Mouse (Mus musculus): ENCODE results near the gene Uvrag. TPM values are rescaled to one million over a fixed set of nuclear protein-coding genes. Genes with fewer than 3 reads are reported as not detected.

Gene Uvrag
- total and polyA plus RNA-seq, 3 experiments: 13.1 to 29.9 (median 23.3) TPM

DNA sequence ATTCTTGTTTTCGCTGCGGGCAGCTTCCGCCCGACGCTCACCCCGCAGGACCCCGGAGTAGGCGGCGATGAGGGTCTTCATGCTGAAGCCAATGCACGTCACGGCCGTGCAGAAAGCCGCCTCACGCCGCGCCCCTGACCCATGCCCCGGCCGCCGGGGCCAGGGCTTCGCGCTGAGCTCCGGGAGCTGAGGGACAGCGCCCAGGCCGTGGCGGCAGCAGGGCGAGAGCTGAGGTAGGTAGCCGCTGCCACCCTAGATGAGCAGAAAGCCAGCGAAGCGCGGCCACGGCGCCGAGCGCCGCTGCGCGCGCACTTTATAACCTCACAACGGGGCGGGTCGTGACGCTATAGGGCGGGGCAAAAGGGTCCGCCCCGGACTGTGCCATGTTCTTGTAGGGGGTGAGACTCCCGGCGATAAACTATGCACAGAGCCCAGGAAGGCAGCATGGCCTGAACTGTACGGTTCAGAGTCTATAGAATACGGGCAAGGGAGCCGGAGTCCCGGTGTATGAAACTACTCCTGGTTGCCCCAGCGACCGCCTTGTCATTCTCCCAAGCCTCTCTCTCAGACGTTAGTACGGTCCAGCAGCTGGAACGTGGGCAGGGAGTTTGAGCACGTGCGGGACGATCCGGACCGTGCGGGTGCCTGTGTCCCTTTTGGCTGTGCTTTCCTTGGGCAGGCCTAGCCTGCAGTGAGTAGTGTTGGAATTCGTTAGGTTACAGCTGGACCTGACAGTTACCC lies 41.7 kb upstream of the Uvrag start, which contains the start of gene Dgat2:
Dgat2 (minus strand) TSS at position 288 of the 741 bp plus-strand sequence.
- Histone ChIP-seq H3K27me3 (ENCODE audit: insufficient read depth, low read length) (peaks cover 40% of the 10 kb centered on the region), H3K4me1 (ENCODE audit: insufficient read depth, low read depth, low read length) (peaks cover 10% of the 10 kb centered on the region), H3K4me3 (ENCODE audit: low read depth, low read length) (peak within 1 kb of the TSS; percentile 65; the same call in 1 of the 2 replicates), H3K36me3 (replicated peaks) (no peaks in the 10 kb centered on the region), H3K9me3 (replicated peaks) (no peaks in the 10 kb centered on the region)
- DNase-seq (ENCODE audit: low spot score) (peak; percentile 43), ATAC-seq (ENCODE audit: extremely low read depth, insufficient number of reproducible peaks, low FRiP score, poor library complexity, severe bottlenecking) (peak; percentile 28; the same call in 1 of the 2 replicates)
- no peak for TF ChIP-seq POLR2AphosphoS5 (IDR thresholded peaks at IDR 0.05; ENCODE audit: insufficient replicate concordance, low read depth, low read length)
- TF ChIP-seq CTCF (IDR thresholded peaks at IDR 0.05; ENCODE audit: low read depth, low read length): no peak
- TF ChIP-seq GATA2 (IDR thresholded peaks at IDR 0.05; ENCODE audit: borderline replicate concordance, low read depth, low read length): no peak
- TF ChIP-seq TAL1 (conservative IDR thresholded peaks at IDR 0.05; ENCODE audit: low read depth, low read length): no peak

DNA sequence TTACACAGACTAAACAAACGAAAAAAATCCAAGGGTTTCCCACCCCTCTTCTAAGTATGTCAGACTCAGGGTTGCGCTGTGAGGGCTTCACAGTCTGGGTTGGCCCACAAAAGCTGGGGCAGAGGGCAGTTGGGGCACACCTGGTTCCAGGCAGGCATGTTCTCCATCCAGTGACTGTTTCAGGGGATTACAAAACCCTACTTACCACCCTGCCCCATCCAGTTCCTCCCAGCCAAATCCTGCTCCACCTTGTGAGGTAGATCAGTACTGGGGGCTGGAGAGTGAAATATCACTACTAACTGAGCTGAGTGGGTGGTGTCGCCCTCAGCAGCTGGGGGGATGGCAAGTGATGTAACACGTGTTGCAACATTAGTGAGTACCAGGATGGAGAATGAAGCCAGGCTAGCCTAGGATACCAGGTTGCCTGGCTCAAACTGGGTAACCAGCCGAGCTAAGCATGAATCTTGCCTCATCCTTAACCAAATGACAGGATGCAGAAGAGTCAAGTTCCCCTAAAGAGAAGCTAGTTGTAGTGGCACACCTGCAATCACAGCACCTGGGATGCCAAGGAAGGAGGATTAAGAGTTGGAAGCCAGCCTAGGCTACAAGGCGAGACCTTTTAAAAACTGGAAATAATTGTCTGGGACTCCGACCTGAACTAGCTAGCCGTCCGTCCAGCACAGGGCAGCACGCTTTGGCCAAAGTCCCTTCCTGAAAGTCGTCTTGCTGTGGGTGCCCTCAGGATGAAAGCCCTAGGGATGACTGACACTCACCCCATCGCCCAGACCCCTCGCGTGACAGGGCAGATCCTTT lies 40.9 kb upstream of the Uvrag start:
- Histone ChIP-seq H3K27me3 (ENCODE audit: insufficient read depth, low read length) (peaks cover 32% of the 10 kb centered on the region), H3K4me3 (ENCODE audit: low read depth, low read length) (peak overlapping the region; percentile 65; the same call in 1 of the 2 replicates), H3K9me3 (replicated peaks) (no peaks in the 10 kb centered on the region), H3K36me3 (replicated peaks) (no peaks in the 10 kb centered on the region), H3K4me1 (ENCODE audit: insufficient read depth, low read depth, low read length) (peaks cover 10% of the 10 kb centered on the region)
- ATAC-seq (ENCODE audit: extremely low read depth, insufficient number of reproducible peaks, low FRiP score, poor library complexity, severe bottlenecking) (no peak), DNase-seq (ENCODE audit: low spot score) (no peak)
- TF ChIP-seq CTCF (IDR thresholded peaks at IDR 0.05; ENCODE audit: low read depth, low read length): no peak
- no peak for TF ChIP-seq TAL1 (conservative IDR thresholded peaks at IDR 0.05; ENCODE audit: low read depth, low read length)
- TF ChIP-seq POLR2AphosphoS5 (IDR thresholded peaks at IDR 0.05; ENCODE audit: insufficient replicate concordance, low read depth, low read length): no peak
- no peak for TF ChIP-seq GATA1 (IDR thresholded peaks at IDR 0.05; ENCODE audit: borderline replicate concordance, low read length)
- TF ChIP-seq GATA2 (IDR thresholded peaks at IDR 0.05; ENCODE audit: borderline replicate concordance, low read depth, low read length): no peak

GRCm38 (mm10) chr7:99180162-99180561 lies 39.2 kb upstream of the Uvrag start:
- no peak overlapping the region for H3K4me3 ChIP-seq (ENCODE audit: low read depth, low read length)
- no peaks in the 10 kb centered on the region for H3K9me3 ChIP-seq (replicated peaks)
- TF ChIP-seq GATA2 (IDR thresholded peaks at IDR 0.05; ENCODE audit: borderline replicate concordance, low read depth, low read length) (no peak), TAL1 (conservative IDR thresholded peaks at IDR 0.05; ENCODE audit: low read depth, low read length) (no peak), CTCF (IDR thresholded peaks at IDR 0.05; ENCODE audit: low read depth, low read length) (no peak), POLR2AphosphoS5 (IDR thresholded peaks at IDR 0.05; ENCODE audit: insufficient replicate concordance, low read depth, low read length) (no peak), GATA1 (IDR thresholded peaks at IDR 0.05; ENCODE audit: borderline replicate concordance, low read length) (no peak)
- H3K4me1 ChIP-seq (ENCODE audit: insufficient read depth, low read depth, low read length): peaks cover 10% of the 10 kb centered on the region
- ATAC-seq (ENCODE audit: extremely low read depth, insufficient number of reproducible peaks, low FRiP score, poor library complexity, severe bottlenecking): no peak
- H3K27me3 ChIP-seq (ENCODE audit: insufficient read depth, low read length): peaks cover 31% of the 10 kb centered on the region
- DNase-seq (ENCODE audit: low spot score): no peak
- no peaks in the 10 kb centered on the region for H3K36me3 ChIP-seq (replicated peaks)

GRCm38 (mm10) chr7:99179271-99179670 lies 38.3 kb upstream of the Uvrag start:
- H3K4me1 ChIP-seq (ENCODE audit: insufficient read depth, low read depth, low read length): peaks cover 10% of the 10 kb centered on the region
- H3K4me3 ChIP-seq (ENCODE audit: low read depth, low read length): no peak overlapping the region
- ATAC-seq (ENCODE audit: extremely low read depth, insufficient number of reproducible peaks, low FRiP score, poor library complexity, severe bottlenecking): no peak
- TF ChIP-seq GATA1 (IDR thresholded peaks at IDR 0.05; ENCODE audit: borderline replicate concordance, low read length): no peak
- TF ChIP-seq CTCF (IDR thresholded peaks at IDR 0.05; ENCODE audit: low read depth, low read length): no peak
- TF ChIP-seq GATA2 (IDR thresholded peaks at IDR 0.05; ENCODE audit: borderline replicate concordance, low read depth, low read length): no peak
- no peak for TF ChIP-seq TAL1 (conservative IDR thresholded peaks at IDR 0.05; ENCODE audit: low read depth, low read length)
- no peak for TF ChIP-seq POLR2AphosphoS5 (IDR thresholded peaks at IDR 0.05; ENCODE audit: insufficient replicate concordance, low read depth, low read length)
- no peaks in the 10 kb centered on the region for H3K9me3 ChIP-seq (replicated peaks)
- DNase-seq (ENCODE audit: low spot score): no peak
- peaks cover 33% of the 10 kb centered on the region for H3K27me3 ChIP-seq (ENCODE audit: insufficient read depth, low read length)
- no peaks in the 10 kb centered on the region for H3K36me3 ChIP-seq (replicated peaks)

GRCm38 (mm10) chr7:99177386-99177785 lies 36.4 kb upstream of the Uvrag start:
- Histone ChIP-seq H3K27me3 (ENCODE audit: insufficient read depth, low read length) (peaks cover 26% of the 10 kb centered on the region), H3K4me3 (ENCODE audit: low read depth, low read length) (no peak overlapping the region), H3K4me1 (ENCODE audit: insufficient read depth, low read depth, low read length) (peaks cover 4% of the 10 kb centered on the region), H3K36me3 (replicated peaks) (no peaks in the 10 kb centered on the region), H3K9me3 (replicated peaks) (no peaks in the 10 kb centered on the region)
- TF ChIP-seq GATA1 (IDR thresholded peaks at IDR 0.05; ENCODE audit: borderline replicate concordance, low read length) (no peak), GATA2 (IDR thresholded peaks at IDR 0.05; ENCODE audit: borderline replicate concordance, low read depth, low read length) (no peak), TAL1 (conservative IDR thresholded peaks at IDR 0.05; ENCODE audit: low read depth, low read length) (no peak), POLR2AphosphoS5 (IDR thresholded peaks at IDR 0.05; ENCODE audit: insufficient replicate concordance, low read depth, low read length) (no peak), CTCF (IDR thresholded peaks at IDR 0.05; ENCODE audit: low read depth, low read length) (no peak)
- ATAC-seq (ENCODE audit: extremely low read depth, insufficient number of reproducible peaks, low FRiP score, poor library complexity, severe bottlenecking): no peak
- DNase-seq (ENCODE audit: low spot score): no peak

GRCm38 (mm10) chr7:99175666-99176065 lies 34.7 kb upstream of the Uvrag start:
- Histone ChIP-seq H3K27me3 (ENCODE audit: insufficient read depth, low read length) (peaks cover 13% of the 10 kb centered on the region), H3K4me3 (ENCODE audit: low read depth, low read length) (no peak overlapping the region), H3K4me1 (ENCODE audit: insufficient read depth, low read depth, low read length) (no peaks in the 10 kb centered on the region; the same call in 1 of the 2 replicates), H3K9me3 (replicated peaks) (no peaks in the 10 kb centered on the region), H3K36me3 (replicated peaks) (no peaks in the 10 kb centered on the region)
- no peak for DNase-seq (ENCODE audit: low spot score)
- ATAC-seq (ENCODE audit: extremely low read depth, insufficient number of reproducible peaks, low FRiP score, poor library complexity, severe bottlenecking): no peak
- TF ChIP-seq TAL1 (conservative IDR thresholded peaks at IDR 0.05; ENCODE audit: low read depth, low read length) (no peak), GATA2 (IDR thresholded peaks at IDR 0.05; ENCODE audit: borderline replicate concordance, low read depth, low read length) (no peak), POLR2AphosphoS5 (IDR thresholded peaks at IDR 0.05; ENCODE audit: insufficient replicate concordance, low read depth, low read length) (no peak), GATA1 (IDR thresholded peaks at IDR 0.05; ENCODE audit: borderline replicate concordance, low read length) (no peak), CTCF (IDR thresholded peaks at IDR 0.05; ENCODE audit: low read depth, low read length) (no peak)

Measured in G1E (cell line).